Mouse (Mus musculus): ENCODE measurements around the gene Vps26c.
"Not testable (repeated sequence)": the region's sequence is repeated elsewhere in the genome, so short reads cannot be mapped to it uniquely, and the experiment has no call there.

Vps26c gene

GRCm38 (mm10) chr16:94489326-94489725 is 37.3 kb downstream of the Vps26c start:
- DNase-seq (ENCODE audit: low spot score in 2 of 2) = no peak

GRCm38 (mm10) chr16:94487341-94487740 is 39.3 kb downstream of the Vps26c start:
- no peak for DNase-seq (ENCODE audit: low spot score in 2 of 2)

- no peak for DNase-seq (ENCODE audit: low spot score in 2 of 2)
Observed at GRCm38 (mm10) chr16:94484752-94485535, 41.7 kb downstream of the Vps26c start.

- peak; percentile 57 to 60 for DNase-seq (ENCODE audit: low spot score in 2 of 2)
Observed at GRCm38 (mm10) chr16:94473086-94473822, 53.4 kb downstream of the Vps26c start.

GRCm38 (mm10) chr16:94472515-94472951 is 54.1 kb downstream of the Vps26c start:
- DNase-seq (ENCODE audit: low spot score in 2 of 2) = peak; percentile 77 to 85

GRCm38 (mm10) chr16:94468391-94468790 is 58.2 kb downstream of the Vps26c start:
- DNase-seq (ENCODE audit: low spot score in 2 of 2) = no peak

- DNase-seq (ENCODE audit: low spot score in 2 of 2) = no peak
Observed at GRCm38 (mm10) chr16:94467337-94468055, 59.1 kb downstream of the Vps26c start.

- not testable (repeated sequence) for DNase-seq (ENCODE audit: low spot score in 2 of 2)
Observed at GRCm38 (mm10) chr16:94466317-94466716, 60.3 kb downstream of the Vps26c start.

- DNase-seq (ENCODE audit: low spot score in 2 of 2) = no peak
Observed at GRCm38 (mm10) chr16:94465900-94466299, 60.7 kb downstream of the Vps26c start.

GRCm38 (mm10) chr16:94464067-94464466 is 62.6 kb downstream of the Vps26c start:
- DNase-seq (ENCODE audit: low spot score in 2 of 2) = no peak

- no peak for DNase-seq (ENCODE audit: low spot score in 2 of 2)
Observed at GRCm38 (mm10) chr16:94454146-94454545, 72.5 kb downstream of the Vps26c start.

GRCm38 (mm10) chr16:94452768-94453167 is 73.9 kb downstream of the Vps26c start:
- DNase-seq (ENCODE audit: low spot score in 2 of 2) = no peak

GRCm38 (mm10) chr16:94451545-94452488 is 74.8 kb downstream of the Vps26c start:
- no peak for DNase-seq (ENCODE audit: low spot score in 2 of 2)

GRCm38 (mm10) chr16:94449632-94450031 is 77.0 kb downstream of the Vps26c start:
- DNase-seq (ENCODE audit: low spot score in 2 of 2) = no peak

- no peak for DNase-seq (ENCODE audit: low spot score in 2 of 2)
Observed at GRCm38 (mm10) chr16:94449151-94449550, 77.5 kb downstream of the Vps26c start.

All from frontal cortex, postnatal 10 days (tissue).